Mouse (Mus musculus): ENCODE measurements around the gene Slc41a2. TPM values are rescaled to one million over a fixed set of nuclear protein-coding genes. Genes with fewer than 3 reads are reported as not detected.

Gene Slc41a2
- total and polyA plus RNA-seq, 2 experiments from 2014 or later = 0.45 to 5.6 TPM

GRCm38 (mm10) chr10:83210968-83211583 is 126.6 kb downstream of the Slc41a2 start:
- H3K4me1 ChIP-seq (ENCODE audit: control insufficient read depth, insufficient read depth) = no peaks in the 10 kb centered on the region
- no peaks in the 10 kb centered on the region for H3K27me3 ChIP-seq (ENCODE audit: control insufficient read depth, insufficient read depth, low read length)
- TF ChIP-seq CTCF (IDR thresholded peaks at IDR 0.05; ENCODE audit: low read depth) = no peak
- H3K27ac ChIP-seq (ENCODE audit: low read depth) = no peak overlapping the region
- DNase-seq (ENCODE audit: low spot score) = no peak
- WGBS = 57% methylated on average over 6 of the region's 6 CpGs
- ATAC-seq (ENCODE audit: insufficient read depth, low read depth) = no peak
- no peak overlapping the region for H3K4me3 ChIP-seq (ENCODE audit: low read depth, low read length)
- no peak overlapping the region for H3K4me2 ChIP-seq (ENCODE audit: low read depth, low read length)
- no peak overlapping the region for H3K9ac ChIP-seq (replicated peaks; ENCODE audit: low read depth, low read length)
- no peaks in the 10 kb centered on the region for H3K36me3 ChIP-seq (replicated peaks; ENCODE audit: control insufficient read depth, insufficient read depth, low read length)
- no peaks in the 10 kb centered on the region for H3K9me3 ChIP-seq (replicated peaks; ENCODE audit: control insufficient read depth, low read length)

- Histone ChIP-seq H3K9me3 (replicated peaks; ENCODE audit: control insufficient read depth, low read length) (no peaks in the 10 kb centered on the region), H3K9ac (replicated peaks; ENCODE audit: low read depth, low read length) (no peak overlapping the region), H3K4me1 (ENCODE audit: control insufficient read depth, insufficient read depth) (no peaks in the 10 kb centered on the region), H3K27ac (ENCODE audit: low read depth) (no peak overlapping the region), H3K36me3 (replicated peaks; ENCODE audit: control insufficient read depth, insufficient read depth, low read length) (no peaks in the 10 kb centered on the region), H3K27me3 (ENCODE audit: control insufficient read depth, insufficient read depth, low read length) (no peaks in the 10 kb centered on the region), H3K4me2 (ENCODE audit: low read depth, low read length) (no peak overlapping the region), H3K4me3 (ENCODE audit: low read depth, low read length) (no peak overlapping the region)
- DNase-seq (ENCODE audit: low spot score) (no peak), ATAC-seq (ENCODE audit: insufficient read depth, low read depth) (no peak)
- TF ChIP-seq EP300 (IDR thresholded peaks at IDR 0.05; ENCODE audit: low read depth) (no peak), CTCF (IDR thresholded peaks at IDR 0.05; ENCODE audit: low read depth) (no peak)
- 83% methylated on average over 16 of the region's 16 CpGs for WGBS
These were observed 127.6 kb downstream of the Slc41a2 start for GRCm38 (mm10) chr10:83210122-83210521.

- Histone ChIP-seq H3K27ac (ENCODE audit: low read depth) (no peak overlapping the region), H3K4me3 (ENCODE audit: low read depth, low read length) (no peak overlapping the region), H3K27me3 (ENCODE audit: control insufficient read depth, insufficient read depth, low read length) (no peaks in the 10 kb centered on the region), H3K36me3 (replicated peaks; ENCODE audit: control insufficient read depth, insufficient read depth, low read length) (no peaks in the 10 kb centered on the region), H3K9me3 (replicated peaks; ENCODE audit: control insufficient read depth, low read length) (no peaks in the 10 kb centered on the region), H3K4me1 (ENCODE audit: control insufficient read depth, insufficient read depth) (no peaks in the 10 kb centered on the region), H3K4me2 (ENCODE audit: low read depth, low read length) (no peak overlapping the region), H3K9ac (replicated peaks; ENCODE audit: low read depth, low read length) (no peak overlapping the region)
- 81% methylated on average over 12 of the region's 12 CpGs for WGBS
- no peak for DNase-seq (ENCODE audit: low spot score)
- ATAC-seq (ENCODE audit: insufficient read depth, low read depth) = no peak
- TF ChIP-seq EP300 (IDR thresholded peaks at IDR 0.05; ENCODE audit: low read depth) (no peak), CTCF (IDR thresholded peaks at IDR 0.05; ENCODE audit: low read depth) (no peak)
These were observed 128.3 kb downstream of the Slc41a2 start for GRCm38 (mm10) chr10:83209388-83209787.

GRCm38 (mm10) chr10:83208436-83208835 is 129.2 kb downstream of the Slc41a2 start:
- no peaks in the 10 kb centered on the region for H3K36me3 ChIP-seq (replicated peaks; ENCODE audit: control insufficient read depth, insufficient read depth, low read length)
- WGBS = 85% methylated on average over 7 of the region's 7 CpGs

GRCm38 (mm10) chr10:83202906-83203702 is 134.6 kb downstream of the Slc41a2 start:
- H3K4me2 ChIP-seq (ENCODE audit: low read depth, low read length) = no peak overlapping the region
- no peak for TF ChIP-seq EP300 (IDR thresholded peaks at IDR 0.05; ENCODE audit: low read depth)
- no peak for TF ChIP-seq CTCF (IDR thresholded peaks at IDR 0.05; ENCODE audit: low read depth)
- ATAC-seq (ENCODE audit: insufficient read depth, low read depth) = no peak

More at GRCm38 (mm10) chr10:83208436-83208835, 129.2 kb downstream of the Slc41a2 start:
- Histone ChIP-seq H3K27me3 (ENCODE audit: control insufficient read depth, insufficient read depth, low read length) (no peaks in the 10 kb centered on the region), H3K4me1 (ENCODE audit: control insufficient read depth, insufficient read depth) (no peaks in the 10 kb centered on the region), H3K4me3 (ENCODE audit: low read depth, low read length) (no peak overlapping the region), H3K9me3 (replicated peaks; ENCODE audit: control insufficient read depth, low read length) (no peaks in the 10 kb centered on the region), H3K9ac (replicated peaks; ENCODE audit: low read depth, low read length) (no peak overlapping the region), H3K4me2 (ENCODE audit: low read depth, low read length) (no peak overlapping the region), H3K27ac (ENCODE audit: low read depth) (no peak overlapping the region)
- no peak for ATAC-seq (ENCODE audit: insufficient read depth, low read depth)
- TF ChIP-seq EP300 (IDR thresholded peaks at IDR 0.05; ENCODE audit: low read depth) = no peak
- TF ChIP-seq CTCF (IDR thresholded peaks at IDR 0.05; ENCODE audit: low read depth) = no peak
- DNase-seq (ENCODE audit: low spot score) = no peak

More at GRCm38 (mm10) chr10:83202906-83203702, 134.6 kb downstream of the Slc41a2 start:
- Histone ChIP-seq H3K4me1 (ENCODE audit: control insufficient read depth, insufficient read depth) (0 out of 2 replicates have a peak, but pooled peaks cover 7% of the 10 kb centered on the region), H3K27me3 (ENCODE audit: control insufficient read depth, insufficient read depth, low read length) (no peaks in the 10 kb centered on the region), H3K27ac (ENCODE audit: low read depth) (no peak overlapping the region), H3K36me3 (replicated peaks; ENCODE audit: control insufficient read depth, insufficient read depth, low read length) (no peaks in the 10 kb centered on the region), H3K9ac (replicated peaks; ENCODE audit: low read depth, low read length) (no peak overlapping the region), H3K4me3 (ENCODE audit: low read depth, low read length) (no peak overlapping the region), H3K9me3 (replicated peaks; ENCODE audit: control insufficient read depth, low read length) (no peaks in the 10 kb centered on the region)
- DNase-seq (ENCODE audit: low spot score) = no peak
- 85% methylated on average over 14 of the region's 14 CpGs for WGBS
